Mouse (Mus musculus): ENCODE data around the gene Dll1.

The Dll1 gene

DNA sequence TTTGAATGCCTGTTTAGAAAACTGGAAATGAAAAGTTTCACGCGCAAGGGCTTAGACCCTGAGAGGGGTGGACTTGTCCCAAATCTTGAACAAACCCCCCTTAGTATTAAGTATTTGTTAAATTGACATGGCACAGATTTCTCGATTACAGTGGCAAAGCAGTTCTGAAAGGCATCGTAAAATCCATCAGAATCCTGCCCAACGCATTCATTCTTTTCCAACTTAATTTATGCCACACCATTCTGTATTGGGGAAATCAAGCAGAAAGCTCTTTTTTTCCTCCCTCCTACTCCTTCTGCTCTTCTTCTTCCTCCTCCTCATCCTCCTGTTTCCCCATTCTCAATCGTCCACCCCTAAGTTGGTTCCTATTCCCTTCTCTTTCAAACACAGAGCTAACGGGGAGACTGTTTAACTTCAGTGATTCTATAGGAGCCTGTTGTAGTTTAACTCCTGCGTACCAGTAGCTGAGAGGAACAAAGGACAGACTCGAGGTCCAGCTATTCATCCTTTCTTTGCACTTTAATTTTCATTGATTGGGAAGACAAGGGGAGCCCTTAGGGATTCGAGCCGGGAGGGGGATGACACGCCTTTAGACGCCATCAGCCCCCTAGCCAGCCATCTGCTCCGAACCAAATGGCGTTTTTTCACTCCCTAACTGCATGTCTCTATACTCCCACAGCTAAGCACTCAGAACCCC lies 1.9 kb upstream of the Dll1 start:
- DNase-seq (ENCODE audit: low read depth, low spot score), result no peak

GRCm38 (mm10) chr17:15377901-15378300 lies 1.2 kb upstream of the Dll1 start:
- DNase-seq (ENCODE audit: low read depth, low spot score), result no peak

- no peak for DNase-seq (ENCODE audit: low read depth, low spot score)
These were observed 775 bp downstream of the Dll1 start for GRCm38 (mm10) chr17:15375701-15376493.

GRCm38 (mm10) chr17:15375224-15375623 lies 1.4 kb downstream of the Dll1 start:
- DNase-seq (ENCODE audit: low read depth, low spot score), result no peak

DNA sequence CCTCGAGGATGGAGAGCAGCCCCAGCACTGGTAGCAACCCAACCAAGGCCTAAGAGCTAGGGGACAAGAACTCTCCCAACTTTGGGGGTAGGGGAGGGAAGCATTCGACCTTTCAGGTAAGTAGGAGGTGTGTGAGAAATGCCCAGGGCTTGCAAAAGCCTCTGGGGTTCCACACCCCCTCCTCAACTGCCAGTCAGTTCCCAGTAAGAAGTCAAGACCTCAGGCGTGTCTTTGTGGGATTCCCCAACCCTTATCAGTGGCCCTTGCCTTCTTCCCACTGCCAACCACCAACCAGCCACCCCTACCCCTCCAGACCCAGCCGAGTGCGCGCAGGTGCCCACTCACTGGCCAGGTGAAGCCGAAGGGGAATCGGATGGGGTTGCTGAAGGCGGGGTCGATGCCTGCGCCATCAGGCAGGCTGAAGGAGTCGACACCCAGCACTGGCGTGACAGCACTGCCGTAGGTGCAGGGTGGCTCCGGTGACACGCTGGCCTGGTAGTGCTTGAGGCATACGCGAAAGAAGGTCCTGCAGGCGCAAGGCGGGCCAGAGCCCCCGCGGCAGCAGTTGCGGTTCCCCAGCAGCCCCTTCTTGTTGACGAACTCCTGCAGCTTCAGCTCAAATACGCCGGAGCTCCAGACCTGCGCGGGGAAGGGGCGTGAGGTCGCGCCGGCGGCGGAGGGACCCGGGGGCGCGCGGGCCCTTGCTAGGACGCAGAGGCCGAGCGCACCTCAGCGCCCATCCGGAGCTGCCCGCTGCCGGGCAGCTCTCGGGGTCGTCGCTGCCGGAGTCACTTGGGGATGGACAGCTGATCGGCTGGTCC lies 2.1 kb downstream of the Dll1 start:
- no peak for DNase-seq (ENCODE audit: low read depth, low spot score)

- DNase-seq (ENCODE audit: low read depth, low spot score), result no peak
These were observed 3.6 kb downstream of the Dll1 start for GRCm38 (mm10) chr17:15372931-15373652.

- no peak for DNase-seq (ENCODE audit: low read depth, low spot score)
These were observed 4.5 kb downstream of the Dll1 start for GRCm38 (mm10) chr17:15371967-15372835.

- no peak for DNase-seq (ENCODE audit: low read depth, low spot score)
These were observed 6.3 kb downstream of the Dll1 start for GRCm38 (mm10) chr17:15370401-15370800.

DNA sequence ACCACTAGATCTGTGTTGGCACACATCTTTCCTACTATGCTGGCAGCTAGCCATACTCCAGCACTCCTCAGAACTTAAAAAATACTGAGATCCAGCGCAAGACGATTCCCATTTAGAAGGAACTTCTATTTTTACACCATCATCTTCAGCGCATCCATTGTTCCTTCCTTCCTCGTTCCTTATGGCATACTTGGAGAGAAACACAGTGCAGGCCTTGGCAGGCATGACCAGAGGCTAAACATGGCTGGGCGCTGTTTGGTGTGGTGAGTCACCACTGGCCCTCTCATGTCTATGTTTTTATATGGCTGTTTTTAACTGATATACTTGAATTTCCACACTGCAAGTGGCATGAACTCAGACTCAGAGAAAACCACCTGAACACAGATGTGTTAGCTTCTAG lies 11.0 kb downstream of the Dll1 start:
- no peak for DNase-seq (ENCODE audit: low read depth, low spot score)

GRCm38 (mm10) chr17:15363656-15364055 lies 13.0 kb downstream of the Dll1 start:
- DNase-seq (ENCODE audit: low read depth, low spot score), result no peak

- DNase-seq (ENCODE audit: low read depth, low spot score), result no peak
These were observed 19.6 kb downstream of the Dll1 start for GRCm38 (mm10) chr17:15357071-15357470.

DNA sequence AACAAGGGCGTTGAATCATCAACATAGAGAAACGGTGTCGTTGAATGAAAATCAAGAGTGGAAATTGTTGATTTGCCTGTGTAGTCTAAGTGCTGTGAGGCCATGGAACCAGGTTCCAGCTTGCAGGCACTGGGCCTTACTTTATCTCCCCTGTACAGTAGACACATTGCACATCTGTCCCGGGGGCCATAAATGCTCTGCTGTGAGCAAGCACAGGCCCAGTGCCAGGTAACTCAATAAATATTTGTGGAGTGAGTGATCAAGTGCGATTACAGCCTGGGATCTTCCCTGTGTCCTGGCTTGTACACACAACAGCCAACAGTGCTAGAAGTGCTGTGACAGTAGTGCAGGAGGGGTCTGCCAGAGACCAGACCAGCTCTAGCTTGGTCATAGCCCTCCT lies 20.1 kb downstream of the Dll1 start:
- no peak for DNase-seq (ENCODE audit: low read depth, low spot score)

DNA sequence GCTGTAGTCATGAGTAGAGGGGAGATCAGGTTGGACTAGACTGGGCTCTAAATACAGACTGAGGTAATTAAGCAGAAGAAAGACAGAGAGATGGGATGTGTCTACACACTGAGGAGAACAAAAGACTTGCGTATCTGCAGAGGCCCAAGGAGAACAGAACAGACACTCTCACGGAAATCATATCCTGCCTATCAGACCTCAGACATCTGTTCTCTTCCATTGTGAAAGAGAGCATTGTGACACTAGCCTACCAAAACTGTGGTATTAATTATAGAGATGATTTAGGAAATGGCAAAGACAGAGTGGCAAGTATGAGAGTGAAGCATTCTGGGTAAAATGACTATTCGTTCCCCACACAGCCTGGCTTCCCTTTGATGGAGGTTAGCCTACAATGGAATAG lies 21.6 kb downstream of the Dll1 start:
- DNase-seq (ENCODE audit: low read depth, low spot score), result no peak

- DNase-seq (ENCODE audit: low read depth, low spot score), result no peak
These were observed 22.7 kb downstream of the Dll1 start for GRCm38 (mm10) chr17:15354006-15354405.

GRCm38 (mm10) chr17:15352869-15353610 lies 23.6 kb downstream of the Dll1 start:
- no peak for DNase-seq (ENCODE audit: low read depth, low spot score)

DNA sequence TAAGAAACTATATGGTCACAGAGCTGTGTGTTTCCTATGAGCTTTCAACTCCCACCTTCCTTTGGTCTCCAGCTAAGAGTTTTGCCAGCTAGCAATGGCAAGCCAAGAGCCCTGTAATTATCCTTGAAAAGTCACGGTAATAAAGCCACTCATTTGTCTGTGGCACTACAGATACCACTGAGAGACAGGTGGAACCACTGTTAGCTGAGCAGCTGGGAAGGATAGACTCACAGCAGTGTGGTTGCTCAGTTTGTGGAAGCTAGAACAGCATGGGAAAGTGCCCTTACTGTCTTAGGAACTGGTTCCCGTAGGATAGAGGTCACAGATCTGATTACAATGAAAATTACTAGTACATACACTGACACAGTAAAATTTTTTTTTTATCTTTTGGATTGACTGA lies 26.5 kb downstream of the Dll1 start:
- DNase-seq (ENCODE audit: low read depth, low spot score), result no peak

DNA sequence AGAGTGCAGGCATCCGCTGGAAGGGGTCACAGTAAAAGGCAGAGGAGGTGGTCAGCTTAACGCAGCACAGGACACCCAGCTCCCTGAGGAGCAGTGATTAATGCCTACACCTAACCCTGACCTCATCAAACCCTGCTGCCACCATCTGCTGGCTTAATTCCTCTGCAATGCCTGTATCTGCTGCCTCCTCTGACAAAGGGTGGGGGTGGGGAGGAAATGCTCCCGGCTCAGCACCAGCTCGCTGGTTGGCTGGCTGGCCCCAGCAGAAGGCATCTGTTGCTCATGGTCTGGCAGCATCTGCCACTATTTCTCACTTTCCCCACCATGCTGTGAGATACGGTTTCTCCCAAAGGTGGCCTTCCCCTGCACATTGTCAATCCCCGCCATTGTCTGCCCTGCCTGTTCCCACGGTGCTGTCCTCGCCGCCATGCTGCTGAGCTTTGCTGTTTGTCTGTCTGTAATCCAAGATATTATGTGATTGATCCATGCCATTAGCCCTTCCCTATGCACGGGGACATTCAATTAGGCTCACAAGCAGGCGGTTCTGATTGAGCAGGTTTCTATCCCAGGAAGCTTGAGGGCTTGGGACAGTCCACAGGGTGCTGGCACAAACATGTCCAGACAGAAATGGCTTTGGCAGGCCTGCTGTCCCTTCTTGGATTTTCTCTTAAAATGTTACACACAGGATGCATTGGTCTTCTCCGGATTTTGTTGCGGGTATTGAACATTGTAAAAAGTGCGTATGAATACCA lies 33.4 kb downstream of the Dll1 start:
- DNase-seq (ENCODE audit: low read depth, low spot score), result no peak

- DNase-seq (ENCODE audit: low read depth, low spot score), result no peak
These were observed 38.8 kb downstream of the Dll1 start for GRCm38 (mm10) chr17:15337906-15338305.

- no peak for DNase-seq (ENCODE audit: low read depth, low spot score)
These were observed 46.8 kb downstream of the Dll1 start for GRCm38 (mm10) chr17:15329740-15330318.

Measured in telencephalon, adult 2 months (tissue).